Mouse (Mus musculus) effector memory CD4-positive, alpha-beta T cell, adult 7 months (primary cell): Measurements from ENCODE around the gene Foxc2. TPM values are rescaled to one million over a fixed set of nuclear protein-coding genes. Genes with fewer than 3 reads are reported as not detected.

Source experiments
- polyA plus RNA-seq: library from polyadenylated mRNA; unstranded; fragments of 100-300 nt; shearing (Covaris generic); gene quantifications from one replicate; pipeline ENCODE4 v1.2.1, GENCODE M21; 2017

The Foxc2 gene
- polyA plus RNA-seq = not detected

GRCm38 (mm10) chr8:121115948-121116347 lies at the start of gene Foxc2:
Gene Foxc2 (plus strand): TSS chr8:121116171.

DNA sequence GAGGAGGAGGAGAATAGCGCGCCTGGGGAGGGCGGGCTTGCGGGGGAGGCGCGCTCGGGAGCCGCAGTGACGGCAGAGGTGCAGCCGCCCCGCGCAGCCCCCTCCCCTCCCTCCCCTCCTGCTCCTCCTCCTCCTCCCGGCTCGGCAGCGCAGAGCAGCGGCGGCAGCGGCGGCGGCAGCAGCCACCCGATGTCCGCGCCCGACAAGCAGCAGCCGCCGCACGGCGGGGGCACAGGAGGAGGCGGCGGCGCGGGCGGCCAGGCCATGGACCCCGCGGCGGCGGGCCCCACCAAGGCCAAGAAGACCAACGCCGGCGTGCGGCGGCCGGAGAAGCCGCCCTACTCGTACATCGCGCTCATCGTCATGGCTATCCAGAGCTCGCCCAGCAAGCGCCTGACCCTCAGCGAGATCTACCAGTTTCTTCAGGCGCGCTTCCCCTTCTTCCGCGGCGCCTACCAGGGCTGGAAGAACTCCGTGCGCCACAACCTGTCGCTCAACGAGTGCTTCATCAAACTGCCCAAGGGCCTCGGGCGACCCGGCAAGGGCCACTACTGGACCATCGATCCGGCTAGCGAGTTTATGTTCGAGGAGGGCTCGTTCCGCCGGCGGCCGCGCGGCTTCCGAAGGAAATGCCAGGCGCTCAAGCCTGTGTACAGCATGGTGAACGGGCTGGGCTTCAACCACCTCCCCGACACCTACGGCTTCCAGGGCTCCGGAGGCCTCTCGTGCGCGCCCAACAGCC lies 31.6 kb upstream of the Foxc2 start, which contains the start of gene Foxf1:
Gene Foxf1, plus strand, starts transcription at position 177 of the 742 bp plus-strand sequence.

DNA sequence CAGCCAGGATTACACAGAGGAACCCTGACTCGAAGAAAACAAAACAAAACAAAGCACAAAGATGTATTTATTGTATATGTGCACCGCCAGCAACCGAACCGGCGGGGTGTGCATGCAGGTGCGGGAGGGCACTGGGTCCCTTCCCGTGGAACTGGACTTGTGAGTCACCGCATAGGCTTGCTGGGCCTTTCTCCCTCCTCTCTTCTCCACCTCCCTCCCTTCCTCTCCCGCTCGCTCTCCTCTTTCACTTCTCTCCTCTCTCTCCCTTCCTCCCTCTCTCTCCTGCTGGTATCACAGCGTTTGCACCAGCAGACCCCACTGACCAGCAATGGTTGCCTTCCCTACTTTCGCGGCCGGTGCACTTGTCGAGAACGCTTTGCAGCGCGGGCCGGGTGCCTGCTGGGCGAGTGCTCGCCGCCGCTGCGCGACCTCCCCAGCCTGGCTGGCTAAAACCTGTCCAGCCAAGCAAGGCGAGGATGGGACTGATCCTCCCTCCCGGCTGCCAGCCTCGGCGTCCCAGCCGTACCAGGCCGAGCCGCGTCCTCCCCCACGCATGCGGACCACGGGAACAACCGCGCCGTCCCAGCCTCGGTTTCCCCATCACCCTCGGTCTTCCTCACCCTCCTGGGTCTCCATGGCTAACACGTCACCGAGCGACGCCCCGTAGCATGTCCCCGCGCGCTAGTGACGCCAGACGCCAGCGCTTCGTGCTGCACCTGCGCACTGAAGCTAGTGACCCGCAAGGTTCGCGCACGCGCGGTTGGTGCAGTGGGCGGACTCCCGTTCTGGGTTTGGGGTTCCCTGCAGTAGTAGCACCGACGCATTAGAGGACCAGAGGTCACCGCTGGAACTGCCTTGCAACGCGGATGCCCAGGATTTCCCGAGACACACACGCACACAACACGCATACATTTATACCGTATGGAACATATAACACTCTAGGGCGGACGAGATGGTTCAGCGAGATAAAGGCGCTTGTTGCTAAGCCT lies 8.0 kb upstream of the Foxc2 start, which contains the start of gene Mthfsd:
Gene Mthfsd, minus strand, starts transcription at position 725 of the 989 bp plus-strand sequence.

DNA sequence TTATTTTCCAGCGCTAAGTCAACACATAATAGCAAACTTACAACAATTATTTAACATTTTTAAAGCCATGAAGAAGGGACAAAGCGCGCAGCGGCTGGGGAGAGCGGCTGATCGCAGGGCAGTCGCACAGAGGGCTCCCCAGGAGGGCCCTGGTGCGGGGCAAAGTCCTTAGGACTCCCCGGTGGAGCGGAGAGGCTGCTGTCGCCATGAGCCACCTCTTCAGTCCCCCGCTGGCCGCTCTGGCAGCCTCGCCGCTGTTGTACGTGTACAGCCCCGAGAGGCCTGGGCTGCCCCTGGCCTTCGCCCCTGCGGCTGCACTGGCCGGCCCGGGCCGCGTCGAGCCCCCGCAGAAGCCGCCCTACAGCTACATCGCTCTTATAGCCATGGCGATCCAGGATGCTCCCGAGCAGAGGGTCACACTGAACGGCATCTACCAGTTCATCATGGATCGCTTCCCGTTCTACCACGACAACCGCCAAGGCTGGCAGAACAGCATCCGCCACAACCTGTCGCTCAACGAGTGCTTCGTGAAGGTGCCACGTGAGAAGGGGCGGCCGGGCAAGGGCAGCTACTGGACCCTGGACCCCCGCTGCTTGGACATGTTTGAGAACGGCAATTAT lies 11.9 kb downstream of the Foxc2 start, which contains the start of gene Foxl1:
Gene Foxl1, plus strand, starts transcription at position 185 of the 620 bp plus-strand sequence.

Other genes starting within 250 kb of the Foxc2 start
- not detected for gene Foxf1, start 31.8 kb upstream of the Foxc2 start, polyA plus RNA-seq
- 11.9 TPM for gene Mthfsd, start 7.8 kb upstream of the Foxc2 start, polyA plus RNA-seq
- 0.13 TPM for gene Foxl1, start 11.8 kb downstream of the Foxc2 start, polyA plus RNA-seq